Mouse (Mus musculus): Measurements from ENCODE around the gene Ednra.
A peak's percentile ranks its signal among the peaks of the same experiment; 100 is the strongest.
"Not testable (repeated sequence)": the region's sequence is repeated elsewhere in the genome, so short reads cannot be mapped to it uniquely, and the experiment has no call there.

The Ednra gene

GRCm38 (mm10) chr8:77717036-77717435 lies 7.2 kb downstream of the Ednra start:
- DNase-seq (ENCODE audit: low spot score): peak; percentile 65

GRCm38 (mm10) chr8:77714455-77714854 lies 9.8 kb downstream of the Ednra start:
- DNase-seq (ENCODE audit: low spot score): peak; percentile 26

GRCm38 (mm10) chr8:77713688-77714087 lies 10.6 kb downstream of the Ednra start:
- DNase-seq (ENCODE audit: low spot score): no peak

GRCm38 (mm10) chr8:77704768-77705167 lies 19.5 kb downstream of the Ednra start:
- DNase-seq (ENCODE audit: low spot score): no peak

- DNase-seq (ENCODE audit: low spot score): no peak
Observed at GRCm38 (mm10) chr8:77698028-77698427, 26.2 kb downstream of the Ednra start.

GRCm38 (mm10) chr8:77696182-77696581 lies 28.1 kb downstream of the Ednra start:
- no peak for DNase-seq (ENCODE audit: low spot score)

GRCm38 (mm10) chr8:77695486-77696058 lies 28.7 kb downstream of the Ednra start:
- DNase-seq (ENCODE audit: low spot score): peak; percentile 53

GRCm38 (mm10) chr8:77695070-77695469 lies 29.2 kb downstream of the Ednra start:
- DNase-seq (ENCODE audit: low spot score): no peak

GRCm38 (mm10) chr8:77694588-77694987 lies 29.7 kb downstream of the Ednra start:
- DNase-seq (ENCODE audit: low spot score): no peak

GRCm38 (mm10) chr8:77689421-77690059 lies 34.7 kb downstream of the Ednra start:
- not testable (repeated sequence) for DNase-seq (ENCODE audit: low spot score)

GRCm38 (mm10) chr8:77688978-77689377 lies 35.3 kb downstream of the Ednra start:
- DNase-seq (ENCODE audit: low spot score): no peak

GRCm38 (mm10) chr8:77684372-77684771 lies 39.9 kb downstream of the Ednra start:
- DNase-seq (ENCODE audit: low spot score): no peak

GRCm38 (mm10) chr8:77683356-77684106 lies 40.7 kb downstream of the Ednra start:
- DNase-seq (ENCODE audit: low spot score): no peak

- peak; percentile 24 for DNase-seq (ENCODE audit: low spot score)
Observed at GRCm38 (mm10) chr8:77682008-77682934, 42.0 kb downstream of the Ednra start.

GRCm38 (mm10) chr8:77672036-77672435 lies 52.2 kb downstream of the Ednra start:
- DNase-seq (ENCODE audit: low spot score): peak; percentile 74

- DNase-seq (ENCODE audit: low spot score): no peak
Observed at GRCm38 (mm10) chr8:77670612-77671363, 53.5 kb downstream of the Ednra start.

- no peak for DNase-seq (ENCODE audit: low spot score)
Observed at GRCm38 (mm10) chr8:77667916-77668315, 56.3 kb downstream of the Ednra start.

GRCm38 (mm10) chr8:77664901-77665300 lies 59.4 kb downstream of the Ednra start:
- DNase-seq (ENCODE audit: low spot score): no peak

- DNase-seq (ENCODE audit: low spot score): no peak
Observed at GRCm38 (mm10) chr8:77659534-77660080, 64.7 kb downstream of the Ednra start.

GRCm38 (mm10) chr8:77658356-77658755 lies 65.9 kb downstream of the Ednra start:
- DNase-seq (ENCODE audit: low spot score): peak; percentile 35

GRCm38 (mm10) chr8:77650646-77651190 lies 73.5 kb downstream of the Ednra start:
- DNase-seq (ENCODE audit: low spot score): peak; percentile 48

Data from embryo, embryonic 10.5 days (tissue).